Mouse (Mus musculus): ENCODE data around the gene Zfp94. TPM values are rescaled to one million over a fixed set of nuclear protein-coding genes. Genes with fewer than 3 reads are reported as not detected.

Gene Zfp94
- total RNA-seq, 2 experiments from 2014 or later = 13.2 to 16.2 TPM

DNA sequence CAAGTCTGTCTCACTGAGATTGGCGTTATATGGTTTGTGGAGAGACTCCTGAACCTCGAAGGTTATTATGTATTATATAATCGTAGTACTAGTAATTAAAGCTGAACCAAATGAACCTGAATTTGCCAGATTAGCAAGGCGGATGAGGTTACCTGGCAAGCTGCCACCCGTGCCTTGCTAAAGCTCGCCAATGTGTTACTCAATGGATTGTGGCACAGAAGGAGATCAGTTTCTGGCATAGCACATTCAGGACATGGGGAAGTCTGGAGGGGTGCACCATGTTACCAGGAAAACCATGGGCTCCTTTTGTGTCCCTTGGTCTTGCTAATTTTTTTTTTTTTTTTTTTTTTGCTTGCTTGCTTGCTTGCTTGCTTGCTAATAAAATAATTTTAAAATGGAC, 8.7 kb upstream of the Zfp94 start:
- intact Hi-C loops (cut with DNase I) = no loop called here

DNA sequence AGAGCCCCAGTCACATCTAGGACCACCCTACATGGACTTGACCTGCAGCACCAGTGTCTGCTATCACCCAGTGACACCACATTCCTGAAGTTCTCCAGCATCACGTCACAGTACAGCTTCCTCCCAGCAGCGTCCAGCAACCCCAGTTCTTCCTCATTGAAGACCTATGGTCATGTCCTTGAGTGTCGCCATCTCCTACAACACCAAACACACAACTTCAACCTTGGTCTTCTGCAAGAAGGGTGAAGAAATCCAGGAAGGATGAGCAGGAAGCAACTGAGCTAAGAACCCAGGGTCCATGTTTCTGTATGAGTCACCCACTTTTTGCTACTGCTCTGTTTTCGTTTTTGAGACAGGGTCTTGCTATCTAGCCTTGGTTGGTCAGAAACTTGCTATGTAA, 6.1 kb upstream of the Zfp94 start:
- DNase-seq (ENCODE audit: low spot score in 2 of 2) = no peak
- intact Hi-C loops (cut with DNase I) = no loop called here

More for the DNA sequence above, 8.7 kb upstream of the Zfp94 start:
- no peak for DNase-seq (ENCODE audit: low spot score in 2 of 2)

DNA sequence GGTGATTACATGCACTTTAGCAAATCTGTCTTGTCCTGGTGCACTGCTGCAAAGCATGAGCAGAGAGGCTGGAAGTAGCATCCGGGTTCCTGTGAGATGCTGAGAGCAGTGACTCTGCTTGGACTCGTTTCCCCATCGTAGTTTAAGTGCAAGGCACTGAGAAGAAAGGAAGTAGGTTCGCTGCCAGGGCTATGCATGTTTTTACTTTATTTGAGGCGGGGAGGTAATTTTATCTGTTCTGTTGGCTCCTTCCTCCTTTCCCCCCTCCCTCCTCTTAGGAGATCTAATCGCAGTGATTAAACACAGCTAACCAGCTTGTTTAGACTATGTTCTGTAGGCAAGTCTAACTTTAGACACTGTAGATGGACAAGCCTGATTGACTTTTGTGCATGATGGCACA, 2.5 kb upstream of the Zfp94 start:
- intact Hi-C loops (cut with DNase I) = no loop called here

DNA sequence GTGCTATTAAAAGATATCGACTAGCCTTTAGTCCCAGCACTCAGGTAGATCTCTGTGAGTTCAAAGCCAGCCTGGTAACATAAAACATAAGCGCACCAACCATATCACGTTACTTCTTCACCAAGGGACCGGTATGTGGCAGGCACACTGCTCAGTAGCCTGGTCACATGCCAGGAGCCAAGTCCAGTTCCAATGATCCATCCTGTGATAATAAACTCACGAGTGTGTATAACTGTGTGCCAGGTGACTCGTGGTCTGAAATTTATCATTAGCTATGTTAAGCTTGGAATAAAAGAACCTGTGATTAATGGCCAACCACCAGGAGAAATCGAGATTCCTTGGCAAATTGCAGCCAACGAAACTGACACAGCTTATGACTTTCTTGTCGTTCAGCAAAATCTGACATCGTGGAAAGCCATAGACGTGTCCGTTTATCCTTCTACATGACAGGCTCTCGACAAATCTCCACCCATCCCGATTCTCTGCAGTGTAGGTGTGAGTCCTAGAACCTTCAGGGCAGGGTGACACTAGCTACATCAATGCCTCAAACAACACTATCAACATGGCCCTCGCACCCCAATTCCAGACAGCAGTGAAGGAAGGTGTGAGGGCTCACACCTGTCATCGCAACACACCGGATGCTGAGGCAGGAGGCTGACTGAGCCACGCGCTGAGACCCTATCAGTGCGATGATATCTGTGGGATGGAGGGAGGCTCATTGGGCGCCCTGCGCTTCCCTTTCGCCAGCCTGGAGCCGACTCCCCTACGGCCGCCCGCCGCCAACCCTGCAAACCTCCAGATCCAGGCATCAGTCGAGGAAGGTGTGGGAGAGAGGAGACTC, 520 bp downstream of the Zfp94 start:
- intact Hi-C loops (cut with DNase I) = no loop called here
- no peak for DNase-seq (ENCODE audit: low spot score in 2 of 2)

More for the DNA sequence above, 2.5 kb upstream of the Zfp94 start:
- DNase-seq (ENCODE audit: low spot score in 2 of 2) = no peak

DNA sequence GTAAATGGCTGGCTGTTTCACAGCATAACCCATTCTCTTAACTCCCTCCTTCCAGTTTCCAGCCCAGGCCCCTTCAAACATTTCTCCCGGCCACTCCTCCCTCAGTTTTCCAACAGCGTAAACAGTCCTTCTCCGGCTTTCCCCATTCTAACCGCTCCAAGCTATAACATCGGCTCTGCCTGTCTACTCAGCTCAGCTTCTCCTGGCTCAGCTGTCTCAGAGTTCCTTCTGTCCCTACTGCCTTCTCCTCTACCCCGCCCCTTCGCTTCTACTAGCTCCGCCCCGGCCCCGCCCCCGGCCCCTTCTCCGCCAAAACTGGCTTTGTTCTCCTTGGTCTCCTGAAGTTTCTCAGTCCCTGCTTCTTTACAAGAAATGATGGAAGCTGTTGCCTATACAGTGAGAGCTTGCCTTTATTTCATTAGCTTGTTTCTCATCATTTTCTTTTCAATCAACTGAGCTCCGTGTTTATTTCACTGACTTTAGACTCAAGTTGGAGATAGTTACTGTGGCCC, 15.6 kb downstream of the Zfp94 start, which contains the start of gene Zfp61:
Gene Zfp61 (minus strand): TSS at position 462 of the 512 bp plus-strand sequence.
- no peak for DNase-seq (ENCODE audit: low spot score in 2 of 2)

DNA sequence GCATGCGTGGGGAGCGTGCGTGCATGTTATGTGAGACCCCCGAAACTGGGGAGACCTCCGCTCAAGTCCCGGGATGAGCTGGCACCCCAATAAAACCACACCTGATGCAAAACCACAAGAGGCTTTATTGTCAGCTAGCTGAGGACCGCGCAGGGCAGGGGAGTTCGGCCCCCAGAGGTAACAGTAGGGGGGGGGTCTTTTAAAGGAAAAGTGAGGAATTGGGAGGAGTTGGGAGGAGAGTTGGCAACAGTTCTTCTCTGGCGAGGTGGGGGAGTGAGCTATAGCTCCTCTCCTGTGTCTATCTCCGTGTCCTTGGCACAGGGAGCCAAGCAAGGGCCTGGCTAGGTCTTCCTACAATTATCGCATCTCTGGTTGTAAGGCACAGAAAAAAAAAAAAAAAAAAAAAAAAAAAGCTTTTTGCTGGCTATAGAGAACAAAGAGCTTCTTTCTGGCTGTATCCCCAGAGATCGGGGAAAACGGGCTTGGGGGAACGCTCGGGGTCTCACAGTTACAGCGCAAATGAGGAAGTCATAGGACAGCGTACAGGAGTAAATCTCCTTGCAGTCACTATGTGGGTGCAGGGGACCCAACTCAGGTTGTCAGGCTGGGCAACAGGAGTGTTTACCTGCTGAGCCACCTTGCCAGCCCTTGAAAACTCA, 16.5 kb downstream of the Zfp94 start:
- intact Hi-C loops (cut with DNase I) = loop anchor here (10.0 kb wide), 1 partner anchor 335 kb away; no protein-coding TSS in a partner anchor

More for the DNA sequence above, 15.6 kb downstream of the Zfp94 start, which contains the start of gene Zfp61:
- intact Hi-C loops (cut with DNase I) = no loop called here

DNA sequence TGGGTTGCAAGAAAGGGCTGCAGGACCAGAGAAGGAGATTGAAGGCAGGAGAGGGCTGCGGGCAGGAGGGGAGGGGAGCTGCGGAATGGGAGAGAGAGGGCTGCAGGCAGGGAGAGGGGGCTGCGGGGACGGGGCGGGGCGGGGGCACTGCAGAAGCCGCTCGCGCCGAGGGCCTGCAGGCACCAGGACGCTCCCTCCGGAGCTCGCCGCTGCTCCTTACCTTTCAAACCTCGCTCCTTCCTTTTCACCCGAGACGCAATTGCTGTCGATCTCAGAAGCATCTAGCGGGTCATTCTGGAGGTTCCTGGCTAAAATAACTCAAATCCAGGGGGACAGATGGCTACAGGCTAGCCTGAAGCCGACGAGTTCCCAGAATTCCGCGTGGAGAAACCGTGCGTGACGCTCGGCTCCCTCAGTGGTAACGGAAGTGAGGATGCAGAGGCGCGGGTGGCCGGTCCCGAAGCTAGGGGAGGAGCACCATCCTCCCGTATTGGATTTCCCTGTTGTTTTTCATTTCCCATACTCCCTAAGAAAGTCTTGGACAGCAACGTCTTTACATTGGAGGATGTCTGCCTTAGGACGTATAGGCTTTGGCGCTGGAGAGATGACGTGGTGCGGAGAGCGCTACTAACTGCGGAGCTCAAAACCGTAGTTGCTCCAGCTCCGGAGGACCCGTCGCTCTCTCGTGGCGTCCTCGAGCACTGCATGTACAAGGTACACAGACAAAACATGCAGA, 17.3 kb downstream of the Zfp94 start:
- peak; percentile 90 to 91 for DNase-seq (ENCODE audit: low spot score in 2 of 2)
- intact Hi-C loops (cut with DNase I) = loop anchor here (10.0 kb wide), 1 partner anchor 334 kb away; no protein-coding TSS in a partner anchor

More for the DNA sequence above, 16.5 kb downstream of the Zfp94 start:
- DNase-seq (ENCODE audit: low spot score in 2 of 2) = peak in 1 of 2 experiments; percentile 14

DNA sequence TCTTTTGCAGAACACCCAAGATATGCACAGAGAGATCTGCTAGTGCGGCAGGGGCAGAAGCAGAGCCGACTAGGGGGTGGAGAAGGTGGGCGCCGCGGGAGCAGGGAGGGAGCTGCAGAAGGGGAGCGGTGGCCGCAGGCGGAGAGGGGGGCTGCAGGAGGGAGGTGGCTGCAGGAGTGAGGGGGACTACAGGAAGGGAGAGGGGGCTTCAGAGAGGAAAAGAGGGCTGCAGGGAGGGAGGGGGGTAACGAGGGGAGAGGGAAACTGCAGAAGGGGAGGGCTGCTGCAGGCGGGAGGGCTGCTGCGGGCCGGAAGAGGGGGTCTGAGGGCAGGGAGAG, 17.9 kb downstream of the Zfp94 start:
- DNase-seq (ENCODE audit: low spot score in 2 of 2) = no peak
- intact Hi-C loops (cut with DNase I) = loop anchor here (10.0 kb wide), 1 partner anchor 334 kb away; no protein-coding TSS in a partner anchor

DNA sequence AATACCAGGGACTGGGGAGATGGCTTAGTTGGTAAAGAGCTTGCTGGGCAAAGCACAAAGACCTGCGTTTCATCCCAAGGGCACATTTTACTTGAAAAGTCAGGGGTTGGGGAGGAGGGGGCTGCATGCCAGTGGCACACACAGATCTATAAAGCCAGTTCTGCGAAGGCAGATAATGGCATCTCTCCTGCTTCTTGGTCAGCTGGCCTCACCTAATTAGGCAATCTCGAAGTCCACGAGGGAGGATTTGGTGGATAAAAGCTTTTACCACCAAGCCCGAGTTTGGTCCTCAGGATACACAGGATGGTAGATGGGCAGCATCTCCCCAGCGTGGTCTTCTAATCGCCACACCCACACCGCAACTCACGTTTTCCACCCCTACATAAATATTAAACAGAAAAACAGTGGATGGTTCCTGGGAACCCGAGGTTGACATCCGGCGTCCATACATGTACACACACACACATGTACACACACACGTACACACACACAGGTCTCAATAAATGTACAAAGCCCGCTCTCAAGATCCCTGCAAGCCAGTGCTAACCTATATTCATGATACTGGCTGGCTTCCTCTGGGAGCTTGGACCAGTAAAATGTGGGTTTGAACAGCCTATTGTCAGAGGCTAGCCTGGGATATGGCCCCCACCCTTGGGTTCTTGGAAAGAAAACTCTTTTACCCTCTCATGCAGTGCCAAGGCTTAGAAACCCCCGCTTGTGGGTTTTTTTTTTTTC, 18.9 kb downstream of the Zfp94 start:
- intact Hi-C loops (cut with DNase I) = loop anchor here (10.0 kb wide), 1 partner anchor 333 kb away; no protein-coding TSS in a partner anchor
- DNase-seq (ENCODE audit: low spot score in 2 of 2) = no peak

DNA sequence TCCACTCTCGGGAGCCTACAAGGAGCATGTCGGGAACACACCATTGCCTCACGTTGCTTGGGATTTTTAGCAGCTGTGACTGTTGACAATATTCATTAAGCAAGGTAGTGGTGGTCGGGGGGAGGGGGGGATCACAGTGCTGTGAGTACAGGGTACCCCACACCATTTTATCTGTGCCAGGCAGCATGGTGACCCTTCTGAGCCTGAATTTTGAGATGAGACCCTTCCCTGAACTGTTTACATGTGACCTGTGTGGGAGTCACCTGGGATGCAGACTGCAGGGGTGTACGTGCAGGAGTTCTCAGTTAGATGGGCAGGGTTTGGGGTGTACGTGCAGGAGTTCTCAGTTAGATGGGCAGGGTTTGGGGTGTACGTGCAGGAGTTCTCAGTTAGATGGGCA, 20.1 kb downstream of the Zfp94 start:
- DNase-seq (ENCODE audit: low spot score in 2 of 2) = no peak
- intact Hi-C loops (cut with DNase I) = loop anchor here (10.0 kb wide), 1 partner anchor 332 kb away; no protein-coding TSS in a partner anchor

DNA sequence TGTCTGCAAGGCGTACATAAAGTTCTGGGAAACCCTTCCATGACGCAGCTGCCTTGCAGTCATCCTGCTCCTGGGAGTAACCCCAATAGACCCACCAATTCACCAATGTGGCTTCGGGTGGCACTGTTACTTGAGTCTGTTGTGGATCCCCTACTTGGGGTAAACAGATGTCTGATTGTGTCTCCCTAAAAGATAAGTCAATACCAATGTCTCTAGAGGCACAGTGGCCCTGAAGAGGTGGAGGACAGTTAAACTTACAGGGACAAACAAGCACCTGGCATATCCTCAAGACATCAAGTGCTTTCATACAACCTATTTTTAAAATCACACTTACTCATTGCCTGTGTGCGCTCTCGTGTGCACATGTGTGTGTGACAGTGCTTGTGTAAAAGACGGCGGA, 21.1 kb downstream of the Zfp94 start:
- intact Hi-C loops (cut with DNase I) = loop anchor here (10.0 kb wide), 1 partner anchor 331 kb away; no protein-coding TSS in a partner anchor
- no peak for DNase-seq (ENCODE audit: low spot score in 2 of 2)

DNA sequence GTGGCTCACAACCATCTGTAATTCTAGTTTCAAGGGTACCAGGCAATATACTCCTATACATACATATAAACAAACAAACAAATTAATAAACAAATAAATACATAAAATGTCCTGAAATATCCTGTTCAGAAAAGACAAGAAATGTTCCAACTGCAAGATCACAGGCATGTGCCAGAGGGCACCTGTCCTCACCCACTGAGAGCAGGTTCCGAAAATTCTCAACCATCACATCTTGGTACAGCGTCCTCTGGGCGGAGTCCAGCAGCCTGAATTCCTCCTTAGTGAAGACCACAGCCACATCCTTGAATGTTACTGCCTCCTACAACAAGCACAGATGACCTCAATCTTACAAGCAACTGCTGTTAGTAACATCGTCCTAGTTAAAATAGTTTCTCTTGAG, 21.7 kb downstream of the Zfp94 start:
- intact Hi-C loops (cut with DNase I) = loop anchor here (10.0 kb wide), 1 partner anchor 330 kb away; no protein-coding TSS in a partner anchor
- DNase-seq (ENCODE audit: low spot score in 2 of 2) = no peak

DNA sequence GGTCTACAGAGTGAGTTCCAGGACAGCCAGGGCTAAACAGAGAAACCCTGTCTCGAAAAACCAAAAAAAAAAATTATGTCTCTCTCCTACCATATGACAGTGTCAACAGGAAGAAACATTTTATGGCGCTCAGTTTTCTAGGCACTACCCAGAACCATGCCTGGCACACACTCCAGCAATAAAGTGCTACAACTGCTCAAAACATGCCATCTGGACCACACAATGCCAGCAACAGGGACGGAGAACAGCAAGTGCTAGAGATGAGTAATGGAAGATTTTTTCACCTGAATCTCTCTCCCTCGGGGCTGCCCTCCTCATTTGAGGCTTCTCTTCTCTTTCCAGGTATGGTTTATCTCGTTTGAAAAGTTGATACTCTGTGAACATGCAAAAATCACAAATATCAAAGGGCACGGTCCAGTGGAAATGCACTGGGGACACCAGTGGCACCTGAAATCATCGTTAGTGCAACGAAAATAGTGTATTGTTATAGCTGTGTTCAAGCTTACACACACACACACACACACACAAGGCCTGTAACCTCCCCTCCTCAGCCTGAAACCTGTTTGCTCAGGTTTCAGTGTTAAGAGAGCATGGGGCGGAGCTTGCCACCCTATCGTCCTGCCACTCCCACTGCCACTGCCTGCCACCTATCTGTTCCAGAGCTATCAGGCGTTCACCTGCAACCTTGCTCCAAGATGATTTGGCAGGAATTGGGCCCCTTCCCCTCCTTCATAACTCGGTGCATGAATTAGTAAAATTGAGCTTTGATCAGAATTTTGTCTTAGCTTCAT, 23.2 kb downstream of the Zfp94 start:
- intact Hi-C loops (cut with DNase I) = loop anchor here (10.0 kb wide), 1 partner anchor 328 kb away; no protein-coding TSS in a partner anchor
- DNase-seq (ENCODE audit: low spot score in 2 of 2) = no peak

DNA sequence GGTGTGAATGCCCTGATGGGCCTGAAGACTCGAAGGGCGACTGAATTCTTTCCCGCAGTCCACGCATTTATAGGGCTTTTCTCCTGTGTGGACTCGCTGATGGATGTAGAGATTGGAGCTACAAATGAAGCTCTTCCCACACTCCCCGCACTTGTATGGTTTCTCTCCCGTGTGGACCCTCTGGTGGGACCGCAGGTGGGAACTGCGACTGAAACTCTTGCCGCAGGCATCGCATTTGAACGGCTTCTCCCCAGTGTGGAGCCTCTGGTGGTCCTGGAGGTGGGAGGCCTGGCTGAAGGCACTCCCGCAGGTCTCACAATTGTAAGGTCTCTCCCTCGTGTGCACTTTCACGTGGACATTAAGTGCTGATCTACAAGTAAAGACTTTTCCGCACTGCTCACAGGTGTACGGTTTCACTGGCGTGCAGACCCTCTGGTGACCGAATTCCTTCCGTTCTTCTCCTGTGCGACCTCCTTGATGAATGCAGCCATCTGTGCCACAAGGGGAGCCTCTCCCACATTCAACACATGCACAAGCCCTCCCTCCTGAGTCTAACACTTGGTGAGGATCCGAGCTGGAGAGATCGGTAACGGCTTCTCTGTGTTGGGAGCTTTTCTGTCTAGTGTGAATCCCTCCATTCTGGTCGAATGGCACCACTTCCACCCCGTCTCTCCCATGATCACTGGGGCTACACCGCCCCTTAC, 24.9 kb downstream of the Zfp94 start:
- no peak for DNase-seq (ENCODE audit: low spot score in 2 of 2)
- intact Hi-C loops (cut with DNase I) = loop anchor here (10.0 kb wide), 1 partner anchor 327 kb away; no protein-coding TSS in a partner anchor

DNA sequence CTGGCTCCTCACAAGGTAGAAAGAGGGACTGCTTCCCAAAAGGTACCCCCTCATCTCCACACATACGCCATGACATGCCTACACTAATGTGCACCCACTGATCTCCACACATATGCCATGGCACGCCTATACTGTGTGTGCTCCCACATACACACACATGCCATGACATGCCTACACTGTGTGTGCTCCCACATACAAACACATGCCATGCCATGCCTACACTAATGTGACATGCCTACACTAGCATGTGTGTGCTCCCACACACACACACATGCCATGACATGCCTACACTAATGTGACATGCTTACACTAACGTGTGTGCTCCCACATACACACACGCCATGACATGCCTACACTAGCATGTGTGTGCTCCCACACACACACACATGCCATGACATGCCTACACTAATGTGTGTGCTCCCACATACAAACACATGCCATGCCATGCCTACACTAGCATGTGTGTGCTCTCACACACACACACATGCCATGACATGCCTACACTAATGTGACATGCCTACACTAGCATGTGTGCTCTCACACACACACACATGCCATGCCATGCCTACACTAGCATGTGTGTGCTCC, 26.3 kb downstream of the Zfp94 start:
- DNase-seq (ENCODE audit: low spot score in 2 of 2) = no peak
- intact Hi-C loops (cut with DNase I) = loop anchor here (10.0 kb wide), 1 partner anchor 325 kb away; no protein-coding TSS in a partner anchor

DNA sequence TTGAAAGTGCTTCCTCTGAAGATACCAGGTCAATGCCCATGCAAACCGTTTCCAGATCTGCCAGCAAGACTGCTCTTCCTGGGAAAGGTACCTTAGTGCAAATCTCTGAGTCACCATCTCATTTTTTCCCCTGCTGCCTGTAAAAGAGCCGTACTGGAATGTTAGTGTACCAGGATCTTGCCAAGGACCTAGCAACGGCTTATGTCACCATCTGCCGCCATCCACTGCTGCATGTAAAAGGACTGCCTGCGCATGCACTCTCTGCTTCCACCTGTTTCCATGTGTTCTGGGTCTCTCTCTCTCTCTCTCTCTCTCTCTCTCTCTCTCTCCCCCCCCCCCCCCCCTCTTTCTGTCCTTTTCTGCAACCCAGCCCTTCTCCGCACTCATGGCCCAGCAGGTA, 28.0 kb downstream of the Zfp94 start:
- peak in 1 of 2 experiments; percentile 29 for DNase-seq (ENCODE audit: low spot score in 2 of 2)

DNA sequence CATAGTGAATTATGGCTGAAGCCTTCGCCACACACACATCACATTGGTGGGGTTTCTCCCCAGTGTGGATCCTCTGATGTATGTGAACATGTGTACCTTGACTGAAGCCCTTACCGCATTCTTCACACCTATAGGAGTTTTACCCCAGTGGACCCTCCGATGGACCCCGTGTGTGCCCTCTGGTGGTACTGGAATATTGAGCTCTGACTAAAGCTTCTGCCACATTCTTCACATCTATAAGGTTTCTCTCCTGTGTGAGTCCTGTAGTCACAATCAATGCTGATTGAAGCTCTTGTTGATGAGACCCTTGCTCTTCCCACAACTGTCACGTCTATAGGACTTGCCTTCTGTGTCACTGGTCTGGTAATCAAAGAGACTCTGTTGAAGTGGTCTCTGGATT, 28.8 kb downstream of the Zfp94 start:
- no peak for DNase-seq (ENCODE audit: low spot score in 2 of 2)
- intact Hi-C loops (cut with DNase I) = no loop called here

More for the DNA sequence above, 28.0 kb downstream of the Zfp94 start:
- intact Hi-C loops (cut with DNase I) = no loop called here
